Mouse (Mus musculus): ENCODE data around the gene Vash1.

The Vash1 gene

DNA sequence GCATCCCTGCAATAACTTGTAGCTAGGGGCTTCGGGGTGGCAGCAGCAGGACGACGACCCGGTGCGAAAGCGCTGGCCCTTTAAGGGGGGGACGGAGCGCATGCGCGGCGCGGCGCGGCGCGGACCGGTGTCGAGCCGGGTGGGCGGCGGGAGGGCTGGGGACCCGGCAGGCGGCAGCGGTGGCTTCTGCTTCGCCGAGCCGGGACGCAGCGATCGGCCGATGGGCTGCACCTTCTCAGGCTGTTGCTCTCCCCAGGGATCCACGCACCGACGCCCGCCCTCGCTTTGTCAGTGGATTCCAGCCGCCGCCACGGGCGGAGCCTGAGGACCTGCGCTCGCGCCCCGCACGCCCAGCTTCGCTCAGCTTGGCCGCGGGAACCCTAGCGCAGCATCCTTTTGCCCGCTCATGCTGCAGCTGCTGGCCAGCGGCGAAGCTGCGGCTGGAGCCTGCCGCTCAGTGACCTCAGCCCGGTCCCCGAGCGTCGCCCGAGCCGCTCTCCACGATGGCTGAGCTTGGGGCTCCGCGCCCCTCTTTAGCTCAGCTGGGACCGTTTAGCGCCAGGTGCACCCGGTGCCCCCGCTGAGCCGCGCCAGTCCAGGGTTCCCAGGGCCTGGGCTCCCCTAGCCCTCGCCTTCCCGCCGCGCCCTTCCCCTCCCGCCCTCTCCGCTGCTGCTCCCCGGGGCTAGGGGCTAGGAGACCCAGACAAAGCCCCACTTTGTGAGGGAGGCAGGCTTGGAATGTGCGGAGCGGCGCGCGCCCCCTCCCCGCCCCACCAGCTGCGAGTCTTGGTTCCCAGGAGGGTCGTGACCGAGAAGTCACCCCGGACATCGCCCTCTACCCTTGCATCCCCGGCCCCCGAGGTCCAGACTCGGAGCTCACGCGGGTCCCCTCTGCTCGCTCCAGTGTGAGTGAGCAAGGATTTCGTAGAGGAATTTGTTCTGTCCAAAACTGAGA is at the start of gene Vash1:
Vash1 (plus strand) TSS at position 110 of the 955 bp plus-strand sequence.
- DNase-seq = peak; percentile 66

GRCm38 (mm10) chr12:86628783-86629172 is 49.7 kb upstream of the Vash1 start:
- no peak for DNase-seq

DNA sequence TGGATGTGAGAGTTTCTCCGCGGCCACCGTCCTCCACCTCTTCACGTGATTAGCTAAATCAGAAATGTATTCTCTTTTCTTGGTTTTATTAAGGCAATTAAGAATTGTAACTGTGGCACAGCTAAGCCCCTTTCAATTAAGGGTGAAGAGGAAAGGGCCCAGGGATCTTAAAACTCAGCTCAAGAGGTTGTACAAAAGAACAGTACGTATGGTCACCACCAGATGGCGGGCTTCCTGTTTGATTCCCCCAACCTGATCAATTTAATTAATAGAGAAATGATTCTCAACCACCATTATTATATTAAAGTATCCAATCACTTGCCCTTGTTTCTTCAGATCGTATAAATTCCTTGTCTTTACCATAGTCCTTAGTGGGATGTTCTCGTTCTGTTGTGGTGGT is 36.7 kb upstream of the Vash1 start:
- DNase-seq = peak; percentile 45

GRCm38 (mm10) chr12:86644512-86645273 is 33.8 kb upstream of the Vash1 start:
- DNase-seq = no peak

GRCm38 (mm10) chr12:86645494-86645893 is 33.0 kb upstream of the Vash1 start:
- no peak for DNase-seq

DNA sequence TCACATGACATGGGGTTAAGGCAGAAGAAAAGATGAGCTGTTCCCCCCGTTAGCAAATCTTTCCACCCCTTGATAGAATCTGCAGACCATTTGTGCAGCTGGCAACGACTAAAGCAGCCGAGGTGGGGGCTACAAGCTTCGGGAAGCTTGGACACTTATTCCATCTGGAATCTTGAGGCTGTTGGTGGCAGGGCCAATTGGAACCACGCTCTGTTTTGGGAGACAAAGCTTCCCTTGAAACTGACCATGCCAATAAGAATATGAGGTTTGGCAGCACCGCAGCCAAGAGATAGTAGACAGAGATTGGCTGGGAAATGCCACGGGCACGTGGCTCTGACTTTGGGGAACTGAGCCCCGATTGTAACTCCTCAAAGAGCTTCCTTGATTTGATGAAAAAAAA is 31.7 kb upstream of the Vash1 start:
- DNase-seq = no peak

GRCm38 (mm10) chr12:86647279-86647678 is 31.2 kb upstream of the Vash1 start:
- no peak for DNase-seq

DNA sequence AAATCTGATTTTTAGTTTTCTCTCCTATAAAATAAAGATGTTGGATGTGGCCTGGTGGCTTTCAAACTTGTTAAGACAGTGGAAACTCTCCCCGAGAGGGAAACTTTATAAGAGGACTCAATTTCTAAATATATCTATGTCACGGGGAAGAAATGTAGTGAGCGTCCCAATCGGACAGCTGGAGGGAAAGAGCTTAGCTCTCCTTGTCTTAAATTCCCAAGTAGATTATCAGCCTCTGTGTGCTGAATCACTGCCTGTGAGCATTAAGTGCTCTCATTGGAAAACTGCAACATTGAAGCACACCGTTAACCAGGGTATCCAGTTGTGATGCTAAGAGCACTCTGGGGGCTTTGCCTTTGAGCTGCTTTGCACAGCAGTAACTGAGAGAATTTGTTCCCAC is 30.8 kb upstream of the Vash1 start:
- no peak for DNase-seq

DNA sequence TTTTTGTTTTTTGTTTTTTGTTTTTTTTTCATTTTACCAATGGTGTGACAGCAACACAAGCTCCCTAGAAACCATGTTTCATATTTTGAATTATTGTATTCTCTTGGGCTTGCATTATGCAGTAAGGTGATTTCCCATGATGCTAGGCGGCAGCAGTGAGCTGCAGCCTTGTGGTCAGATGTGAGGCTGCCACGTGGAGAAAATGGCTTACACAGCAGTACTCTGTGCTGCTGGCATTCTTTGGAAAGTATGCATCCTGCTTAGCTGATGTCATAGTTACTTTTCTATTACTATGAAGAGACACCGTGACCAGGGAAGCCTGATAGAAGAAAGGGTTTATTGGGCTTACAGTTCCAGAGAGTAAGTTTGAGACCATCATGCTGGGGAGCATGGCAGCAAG is 30.0 kb upstream of the Vash1 start:
- DNase-seq = no peak

GRCm38 (mm10) chr12:86651301-86651860 is 27.1 kb upstream of the Vash1 start:
- no peak for DNase-seq

- DNase-seq = peak; percentile 90
Observed at GRCm38 (mm10) chr12:86652570-86653041, 25.9 kb upstream of the Vash1 start.

DNA sequence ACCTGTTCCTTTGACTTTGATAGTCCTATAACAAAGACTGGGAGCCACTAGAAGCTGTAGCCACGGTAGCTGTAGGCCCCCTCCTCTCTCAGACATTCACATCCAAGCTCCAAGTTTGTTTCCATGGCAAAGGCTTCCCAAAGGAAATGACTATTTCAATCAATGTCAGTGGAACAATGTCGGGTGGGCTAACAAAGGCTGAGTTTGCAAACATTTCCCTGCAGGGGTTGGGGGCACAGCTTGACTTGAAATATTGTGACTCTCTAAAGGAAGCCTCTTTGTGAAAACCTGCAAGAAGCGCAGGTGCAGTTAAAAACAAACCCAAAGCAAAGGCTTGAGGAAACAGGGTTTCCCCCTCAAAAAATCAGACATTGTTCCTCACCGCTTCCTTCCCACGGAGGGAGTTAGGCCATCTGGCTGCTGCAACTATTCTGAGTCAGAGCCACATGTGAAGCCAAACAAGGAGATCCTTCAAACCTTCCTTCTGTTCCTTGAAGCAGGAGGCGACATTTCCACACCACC is 19.0 kb upstream of the Vash1 start:
- DNase-seq = no peak

GRCm38 (mm10) chr12:86660466-86660865 is 18.0 kb upstream of the Vash1 start:
- DNase-seq = no peak

DNA sequence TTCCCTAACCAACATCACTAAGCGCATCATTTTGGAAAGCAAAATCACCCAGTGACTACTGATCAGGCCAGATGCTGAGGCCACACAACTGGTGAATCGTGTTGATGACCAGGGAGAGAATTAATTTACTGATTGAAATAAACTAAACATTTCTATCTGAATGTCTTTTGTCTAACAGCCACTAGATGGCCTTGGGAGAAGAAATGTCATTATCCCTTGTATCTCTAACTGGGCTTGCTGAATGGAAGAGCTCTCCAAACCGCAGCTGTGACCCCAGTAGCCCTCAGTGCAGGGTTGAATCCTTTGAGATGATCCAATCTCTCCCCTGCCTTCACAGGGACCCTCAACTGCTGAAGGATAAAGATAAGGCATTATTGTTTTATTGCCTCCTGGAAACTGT is 12.8 kb upstream of the Vash1 start:
- DNase-seq = no peak

GRCm38 (mm10) chr12:86668404-86668803 is 10.1 kb upstream of the Vash1 start:
- no peak for DNase-seq

DNA sequence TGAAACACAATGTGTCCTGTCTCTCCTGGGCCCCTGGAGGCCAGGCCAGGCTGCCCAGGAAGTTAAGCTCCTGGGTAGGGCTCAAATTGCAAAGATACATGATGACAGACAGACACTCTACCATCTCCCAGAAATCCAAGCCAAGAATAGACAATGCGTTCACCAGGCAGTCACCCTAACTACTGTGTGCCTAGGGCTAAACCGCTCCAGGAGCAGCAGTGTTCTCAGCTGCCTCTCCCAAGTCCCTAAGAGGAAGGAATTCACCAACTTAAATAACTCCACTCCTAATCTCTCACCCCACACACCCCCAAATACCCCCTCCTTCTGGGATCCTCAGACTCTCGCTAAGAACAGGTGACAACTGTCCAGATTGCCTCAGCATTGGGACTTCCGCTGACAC is 6.4 kb upstream of the Vash1 start:
- no peak for DNase-seq

DNA sequence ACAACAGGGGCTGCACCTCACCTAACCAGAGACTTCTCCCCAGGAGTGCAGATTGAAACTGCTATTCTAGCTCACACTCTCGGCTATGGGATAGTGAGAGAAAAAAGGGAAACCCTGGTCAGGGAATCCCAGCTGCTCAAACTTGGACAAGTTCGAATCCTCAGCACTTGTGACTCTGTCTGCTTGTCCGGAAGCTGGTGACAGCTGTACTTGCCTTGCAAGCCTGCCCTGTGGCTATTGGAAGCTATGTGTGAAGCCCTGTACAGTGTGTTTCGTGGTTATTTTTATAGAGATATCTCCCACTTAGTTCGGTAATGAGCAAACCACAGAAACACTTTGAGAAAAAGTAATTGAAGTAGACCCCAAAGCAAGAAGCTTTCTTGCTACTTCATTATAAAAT is 6.0 kb upstream of the Vash1 start:
- DNase-seq = no peak

DNA sequence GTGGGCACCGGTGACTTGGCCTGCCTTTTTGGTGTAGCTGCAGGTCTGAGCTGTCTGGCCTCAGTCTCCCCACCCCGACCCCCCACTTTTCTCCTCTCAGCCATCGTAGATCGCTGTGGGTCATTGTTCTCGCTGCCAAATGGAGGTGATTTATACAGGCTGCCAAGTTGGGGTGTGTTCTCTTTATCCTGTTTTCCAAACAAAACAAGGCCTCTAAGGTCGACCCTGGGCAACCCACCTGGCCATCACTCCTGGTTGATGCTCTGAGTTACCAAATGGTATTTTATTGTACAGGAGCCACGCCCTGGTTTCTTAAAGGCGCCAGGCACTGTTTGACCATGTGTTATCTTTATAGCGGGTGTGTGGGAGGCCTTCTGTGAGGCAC is 1.0 kb downstream of the Vash1 start:
- DNase-seq = no peak

- DNase-seq = no peak
Observed at GRCm38 (mm10) chr12:86679991-86680491, 1.5 kb downstream of the Vash1 start.

GRCm38 (mm10) chr12:86680591-86681193 is 2.2 kb downstream of the Vash1 start:
- no peak for DNase-seq

DNA sequence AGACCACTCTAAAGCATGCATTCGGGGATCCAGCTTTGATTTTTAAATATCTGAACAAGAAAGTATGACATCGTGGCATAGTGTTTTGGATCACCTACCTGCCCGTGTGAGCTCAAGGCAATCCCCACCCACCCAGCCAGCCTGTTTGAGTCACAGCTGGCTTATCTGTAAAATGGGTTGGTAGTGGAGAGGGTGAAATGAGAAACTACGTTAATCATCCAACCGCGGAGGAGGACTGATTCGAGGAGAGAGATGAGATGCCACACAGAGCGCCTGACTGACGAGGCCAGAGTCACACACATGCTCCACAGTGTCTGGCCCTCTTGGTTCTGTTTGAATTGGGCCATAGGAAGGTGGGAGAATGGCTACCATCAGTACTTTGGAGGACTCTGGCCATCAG is 3.1 kb downstream of the Vash1 start:
- DNase-seq = no peak

DNA sequence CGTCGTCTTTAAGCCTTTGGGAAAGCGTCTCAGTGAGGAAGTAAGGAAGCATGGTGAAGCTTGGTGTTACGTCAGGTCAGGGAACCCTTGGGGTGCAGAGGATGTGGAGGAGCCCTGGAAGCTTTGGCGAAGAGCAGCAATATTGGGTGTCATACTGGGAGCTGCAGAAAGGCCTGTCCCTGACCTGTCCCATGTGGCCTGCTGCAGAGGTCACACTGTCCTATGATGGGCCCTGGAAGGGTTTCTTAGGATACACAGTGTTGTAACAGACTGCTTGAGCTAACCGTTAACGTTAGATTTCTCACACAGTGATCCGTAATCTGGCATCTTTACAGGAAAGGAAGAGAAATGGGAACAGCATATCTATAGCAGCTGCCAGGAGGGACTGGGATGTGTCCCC is 3.7 kb downstream of the Vash1 start:
- no peak for DNase-seq

- no peak for DNase-seq
Observed at GRCm38 (mm10) chr12:86683698-86684097, 5.2 kb downstream of the Vash1 start.

Data from lung, postnatal 14 days (tissue).